Mouse (Mus musculus): ENCODE results near the gene Ilf2.

The Ilf2 gene

GRCm38 (mm10) chr3:90461935-90462334, 14.0 kb upstream of the Ilf2 start:
- no peak for DNase-seq (ENCODE audit: low spot score in 2 of 2)

GRCm38 (mm10) chr3:90462579-90462978, 13.3 kb upstream of the Ilf2 start:
- DNase-seq (ENCODE audit: low spot score in 2 of 2) = no peak

- DNase-seq (ENCODE audit: low spot score in 2 of 2) = peak in 1 of 2 experiments; percentile 43
These were observed 11.3 kb upstream of the Ilf2 start for GRCm38 (mm10) chr3:90464552-90465080.

DNA sequence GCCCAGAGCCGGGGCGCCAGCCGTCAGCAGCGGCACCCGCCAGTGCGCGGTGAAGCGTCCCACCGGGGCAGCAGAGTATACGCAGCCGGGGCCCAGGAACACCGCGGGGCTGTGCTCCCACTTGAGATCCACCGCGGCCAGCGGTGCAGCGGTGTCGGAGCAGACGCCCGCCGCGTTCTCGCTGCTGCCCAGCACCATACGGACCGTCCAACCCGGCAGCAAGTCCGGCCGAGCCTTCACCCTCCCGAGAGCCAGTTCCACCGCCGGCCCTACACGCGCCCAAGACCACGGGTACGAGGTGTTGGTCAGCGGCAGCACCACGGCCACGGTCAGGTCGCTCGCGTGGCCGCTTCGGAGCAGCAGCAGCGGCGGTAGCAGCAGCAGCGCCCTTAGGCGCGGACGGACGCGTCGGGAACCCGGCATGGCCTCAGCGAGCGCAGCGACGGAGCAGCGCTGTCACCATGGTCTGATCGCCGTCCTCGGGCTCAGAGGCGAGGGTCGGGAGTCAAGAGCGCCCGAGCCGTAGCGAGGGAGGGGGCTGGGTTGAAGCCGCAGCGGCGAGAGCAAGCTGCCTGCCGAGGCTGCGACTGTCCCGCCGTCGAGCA, 10.7 kb upstream of the Ilf2 start:
- no peak for DNase-seq (ENCODE audit: low spot score in 2 of 2)

GRCm38 (mm10) chr3:90465686-90466310, 10.1 kb upstream of the Ilf2 start, which contains the start of gene Npr1:
Gene Npr1 (minus strand): TSS chr3:90465866.
- DNase-seq (ENCODE audit: low spot score in 2 of 2) = peak in 1 of 2 experiments; percentile 35

GRCm38 (mm10) chr3:90466311-90466766, 9.6 kb upstream of the Ilf2 start:
- peak; percentile 50 to 73 for DNase-seq (ENCODE audit: low spot score in 2 of 2)

- DNase-seq (ENCODE audit: low spot score in 2 of 2) = no peak
These were observed 8.2 kb upstream of the Ilf2 start for GRCm38 (mm10) chr3:90467618-90468300.

GRCm38 (mm10) chr3:90472213-90472612, 3.7 kb upstream of the Ilf2 start:
- no peak for DNase-seq (ENCODE audit: low spot score in 2 of 2)

DNA sequence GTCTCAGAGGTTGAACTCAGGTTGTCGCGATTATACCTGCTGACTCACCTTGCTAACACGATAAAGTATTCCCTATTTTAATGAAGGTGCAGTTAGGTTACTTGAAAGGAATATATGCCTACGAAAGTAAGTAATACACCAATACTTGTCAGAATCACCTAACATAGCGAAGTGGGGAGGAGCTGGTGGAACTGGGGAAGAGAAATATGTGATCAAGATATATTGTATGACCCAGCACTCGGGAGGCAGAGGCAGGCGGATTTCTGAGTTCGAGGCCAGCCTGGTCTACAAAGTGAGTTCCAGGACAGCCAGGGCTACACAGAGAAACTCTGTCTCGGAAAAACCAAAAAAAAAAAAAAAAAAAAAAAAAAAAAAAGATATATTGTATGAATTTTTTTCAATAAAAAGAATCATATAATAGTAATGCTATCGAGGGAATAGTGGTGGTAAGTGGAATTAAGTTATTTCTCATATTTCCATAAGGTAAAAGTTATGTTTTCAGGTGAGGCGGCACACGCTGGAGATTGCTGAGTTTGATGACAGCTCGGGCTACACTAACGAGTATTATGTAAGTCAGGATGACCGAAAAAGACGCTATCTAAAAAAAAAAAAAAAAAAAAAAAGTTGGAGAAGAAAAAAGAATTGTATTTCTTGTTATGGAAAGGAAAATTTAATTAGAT, 635 bp upstream of the Ilf2 start:
- no peak for DNase-seq (ENCODE audit: low spot score in 2 of 2)

GRCm38 (mm10) chr3:90486998-90487397, 11.1 kb downstream of the Ilf2 start:
- no peak for DNase-seq (ENCODE audit: low spot score in 2 of 2)

DNA sequence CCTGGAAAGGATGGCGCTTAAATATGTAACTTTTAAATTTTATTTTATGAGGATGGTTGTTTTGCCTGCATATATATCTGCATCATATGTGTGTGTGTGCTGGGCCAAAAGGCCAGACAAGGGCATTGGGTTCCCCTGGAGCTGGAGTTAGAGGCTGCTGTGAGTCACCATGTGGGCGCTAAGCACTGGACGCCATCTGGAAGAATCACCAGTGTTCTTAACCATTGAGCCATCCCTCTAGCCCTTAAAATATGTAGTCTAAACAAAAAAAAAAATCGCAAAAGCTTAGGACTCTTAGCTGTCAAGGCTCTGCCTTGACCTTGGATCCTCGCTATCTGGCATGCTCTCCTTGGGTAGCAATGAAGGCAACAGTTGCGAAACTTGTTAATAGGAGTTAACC, 12.7 kb downstream of the Ilf2 start:
- DNase-seq (ENCODE audit: low spot score in 2 of 2) = no peak

GRCm38 (mm10) chr3:90490696-90491256, 14.8 kb downstream of the Ilf2 start, which contains the start of gene Snapin:
Gene Snapin (minus strand): TSS chr3:90491033.
- peak; percentile 96 for DNase-seq (ENCODE audit: low spot score in 2 of 2)

DNA sequence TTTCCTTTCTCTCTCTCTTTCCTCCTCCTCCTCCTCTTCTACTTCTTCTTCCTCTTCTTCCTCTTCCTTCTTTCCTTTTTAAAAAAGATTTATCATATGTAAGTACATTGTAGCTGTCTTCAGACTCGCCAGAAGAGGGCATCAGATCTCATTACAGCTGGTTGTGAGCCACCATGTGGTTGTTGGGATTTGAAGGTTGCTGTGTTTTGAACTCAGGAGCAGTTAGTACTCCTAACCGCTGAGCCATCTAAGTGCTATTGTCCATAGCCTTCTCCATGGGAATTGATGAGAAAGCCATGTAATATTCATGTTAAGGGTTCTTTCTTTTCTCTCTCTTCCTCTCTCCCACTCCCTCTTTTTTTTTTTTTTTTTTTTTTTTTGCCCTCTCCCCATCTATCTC, 15.4 kb downstream of the Ilf2 start:
- DNase-seq (ENCODE audit: low spot score in 2 of 2) = no peak

GRCm38 (mm10) chr3:90493831-90494540, 18.1 kb downstream of the Ilf2 start:
- DNase-seq (ENCODE audit: low spot score in 2 of 2) = no peak

DNA sequence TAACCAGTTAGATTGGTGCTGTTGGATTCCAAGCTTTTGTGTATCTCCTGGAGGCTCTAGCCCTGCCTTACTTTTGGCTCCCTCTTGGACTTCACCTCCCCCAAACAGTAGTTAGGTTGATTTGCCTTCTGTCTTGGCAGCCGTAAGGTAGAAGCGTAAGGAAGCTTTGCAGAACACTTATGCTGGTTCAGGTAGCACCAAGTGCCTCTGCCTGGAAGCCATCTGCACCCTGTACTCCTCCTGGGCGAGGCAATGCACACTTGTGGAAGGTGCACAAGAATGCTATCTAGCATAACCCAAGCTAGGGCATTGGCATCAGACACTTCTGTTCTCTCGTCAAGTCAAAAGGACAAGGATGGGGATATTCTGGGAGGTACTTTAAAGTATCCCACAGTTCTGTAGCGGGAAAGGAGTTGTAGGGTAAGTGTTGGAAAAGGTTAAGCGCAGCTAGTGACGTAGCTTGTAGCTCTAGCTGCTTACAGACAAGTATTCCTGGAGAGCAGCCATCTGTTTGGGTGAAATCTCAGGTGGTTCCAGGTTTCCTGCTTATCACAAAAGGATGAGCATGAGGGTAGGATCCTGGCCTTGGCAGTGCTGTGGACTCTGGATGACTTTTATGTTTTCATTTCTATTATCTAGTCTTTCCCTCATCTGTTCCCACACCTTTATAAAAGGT, 20.1 kb downstream of the Ilf2 start:
- no peak for DNase-seq (ENCODE audit: low spot score in 2 of 2)

GRCm38 (mm10) chr3:90497597-90497996, 21.7 kb downstream of the Ilf2 start:
- no peak for DNase-seq (ENCODE audit: low spot score in 2 of 2)

DNA sequence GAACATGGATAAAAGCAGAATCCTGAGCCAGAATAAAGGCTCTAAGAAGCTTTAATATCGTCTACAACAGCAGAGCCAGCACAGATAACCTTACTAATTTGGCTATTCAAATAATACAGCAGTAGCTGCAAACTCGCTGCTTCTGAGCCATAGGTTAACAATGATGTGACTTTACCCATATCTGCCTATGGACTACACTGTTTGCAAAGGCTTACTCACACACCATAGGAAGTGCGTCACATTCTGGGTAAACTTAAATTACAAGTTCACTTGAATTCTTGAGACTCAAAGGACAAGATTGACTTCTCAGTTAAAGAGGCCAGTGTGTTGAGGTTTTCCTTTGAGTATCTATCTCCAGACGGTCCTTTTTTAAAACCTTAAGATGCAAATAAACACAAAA, 27.5 kb downstream of the Ilf2 start:
- no peak for DNase-seq (ENCODE audit: low spot score in 2 of 2)

DNA sequence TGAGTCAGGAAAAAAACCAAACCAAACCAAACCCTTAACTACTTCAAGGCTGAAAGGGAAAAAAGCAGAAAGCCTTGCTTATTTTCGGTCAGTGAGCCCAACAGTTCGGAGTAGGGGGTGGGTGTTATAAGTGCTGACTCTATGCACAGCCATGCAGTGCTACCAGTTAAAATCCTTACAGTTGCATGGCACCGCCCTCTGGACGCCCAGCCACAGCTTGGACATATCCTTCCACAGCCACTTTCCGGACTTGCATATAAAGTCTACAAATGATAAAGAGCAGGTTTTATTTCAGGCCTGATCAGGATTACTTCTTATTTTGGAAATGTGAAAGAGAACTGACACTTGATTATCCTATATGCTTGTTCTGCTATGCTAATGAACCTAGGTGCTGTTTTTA, 29.3 kb downstream of the Ilf2 start:
- DNase-seq (ENCODE audit: low spot score in 2 of 2) = no peak

DNA sequence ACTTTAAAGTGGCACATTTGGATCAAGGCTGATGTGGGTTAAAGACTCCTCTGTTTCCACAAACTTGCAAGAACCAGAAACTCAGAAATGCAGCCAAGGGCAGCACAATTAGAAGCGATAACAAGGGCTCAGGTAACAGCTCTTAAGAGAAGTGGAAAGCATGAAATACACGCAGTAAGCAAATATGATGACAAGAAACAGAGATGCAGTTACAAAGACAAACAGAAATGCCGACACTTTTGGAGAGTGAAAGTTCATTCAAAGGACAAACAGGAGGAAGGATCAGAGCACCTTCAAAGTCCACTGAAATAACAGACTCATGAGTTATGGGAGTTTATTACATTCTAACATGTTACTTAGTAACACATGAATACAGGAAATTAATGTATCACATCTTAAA, 30.4 kb downstream of the Ilf2 start:
- DNase-seq (ENCODE audit: low spot score in 2 of 2) = no peak

DNA sequence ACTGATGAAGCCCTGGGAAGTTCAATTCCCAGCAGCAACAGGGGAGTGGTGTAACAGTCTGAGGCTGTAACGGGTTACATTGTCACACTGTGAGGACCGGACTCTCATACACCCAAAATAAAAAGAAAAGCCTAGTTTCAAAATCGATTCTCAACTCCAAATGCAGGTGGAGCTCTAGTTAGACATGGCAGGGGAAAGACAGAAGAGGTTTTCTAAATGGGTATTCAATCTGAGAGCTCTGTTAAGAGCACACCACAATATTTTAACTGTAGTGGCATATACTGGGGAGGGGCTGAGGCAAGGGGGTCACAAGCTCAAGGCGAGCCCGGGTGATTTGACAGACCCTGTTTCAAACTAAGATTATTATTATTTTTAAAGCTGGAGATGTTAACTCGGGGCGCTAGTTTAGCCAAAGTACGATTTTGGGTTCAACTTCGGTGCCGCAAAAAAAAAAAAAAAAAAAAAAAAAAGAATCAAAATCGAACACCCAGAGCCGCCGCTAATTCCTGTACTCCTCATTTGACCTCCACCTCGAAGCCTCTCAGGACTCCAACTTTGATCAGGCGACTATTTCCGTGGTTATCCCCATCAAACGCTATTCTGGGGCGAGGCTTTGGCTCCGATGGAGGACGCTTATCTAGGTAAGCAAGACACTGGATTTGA, 32.5 kb downstream of the Ilf2 start:
- DNase-seq (ENCODE audit: low spot score in 2 of 2) = no peak
